Mouse (Mus musculus) intestine, embryonic 14.5 days (tissue): ENCODE data around the gene Tmem121. TPM values are rescaled to one million over a fixed set of nuclear protein-coding genes. Genes with fewer than 3 reads are reported as not detected.
A peak's percentile ranks its signal among the peaks of the same experiment; 100 is the strongest.

Source experiments
- ATAC-seq: fragments of 200-750 bp; cut with Nextera tagmentation; replicated peaks from 2 replicates; pipeline ENCODE4 v1.8.0; 2017; ENCODE audit warnings: low read depth, moderate number of reproducible peaks, moderate TSS enrichment, moderate library complexity; ENCODE audit not compliant: low FRiP score, low TSS enrichment
- DNase-seq: peaks from one replicate; pipeline ENCODE4 v3.0.0-alpha.2; 2018; ENCODE audit warnings: low spot score
- H3K27ac ChIP-seq: fragments of 300-500 bp; sonication (generic); 2 replicates; pipeline ENCODE4 v1.5.1; 2014; ENCODE audit warnings: low read depth, mild to moderate bottlenecking, control low read depth
- H3K27me3 ChIP-seq: fragments of 300-500 bp; sonication (generic); replicated peaks from 2 replicates; pipeline ENCODE4 v1.6.1; 2014; ENCODE audit warnings: low read length, control low read depth; ENCODE audit not compliant: control insufficient read depth, insufficient read depth
- H3K36me3 ChIP-seq: fragments of 300-500 bp; sonication (generic); 2 replicates; pipeline ENCODE4 v1.6.1; 2014; ENCODE audit warnings: low read length, control low read depth; ENCODE audit not compliant: control insufficient read depth, insufficient read depth
- H3K4me1 ChIP-seq: fragments of 300-500 bp; sonication (generic); replicated peaks from 2 replicates; pipeline ENCODE4 v1.6.1; 2014; ENCODE audit warnings: low read length, control low read depth, mixed read lengths; ENCODE audit not compliant: control insufficient read depth, insufficient read depth
- H3K4me2 ChIP-seq: fragments of 300-500 bp; sonication (generic); 2 replicates; pipeline ENCODE4 v1.6.1; 2014; ENCODE audit warnings: low read length
- H3K4me3 ChIP-seq: fragments of 300-500 bp; sonication (generic); 2 replicates; pipeline ENCODE4 v1.5.1; 2014; ENCODE audit warnings: low read depth, low read length, control low read depth, mixed read lengths
- H3K9ac ChIP-seq: fragments of 300-500 bp; sonication (generic); 2 replicates; pipeline ENCODE4 v1.6.1; 2014; ENCODE audit warnings: mild to moderate bottlenecking, low read length
- H3K9me3 ChIP-seq: fragments of 300-500 bp; sonication (generic); 2 replicates; pipeline ENCODE4 v1.6.1; 2016; ENCODE audit warnings: low read length, control low read depth; ENCODE audit not compliant: control insufficient read depth
- WGBS: fragments of 180-500 bp; shearing (Covaris S2); extraction: QIAGEN DNeasy Blood & Tissue Kit; methylation state at CpG from one replicate; pipeline ENCODE4 v1.1.7; 2014; 5-methylcytosine and 5-hydroxymethylcytosine counted together
- polyA plus RNA-seq: library from polyadenylated mRNA; unstranded; fragments of >200 nt; fragmentation: Nextera tagmentation; extraction: Ambion mirVana; gene quantifications from 2 replicates; pipeline ENCODE4 v1.2.1, GENCODE M21; 2014

The Tmem121 gene
- polyA plus RNA-seq, 1 experiment from 2014 or later, result 6.6 TPM

GRCm38 (mm10) chr12:113152272-113152661 lies 33.5 kb upstream of the Tmem121 start:
- H3K4me1 ChIP-seq, result peaks cover 25% of the 10 kb centered on the region
- H3K4me2 ChIP-seq, result peak overlapping the region; percentile 90
- DNase-seq, result no peak
- H3K9me3 ChIP-seq, result no peaks in the 10 kb centered on the region
- H3K36me3 ChIP-seq, result no peaks in the 10 kb centered on the region
- H3K27ac ChIP-seq, result no peak overlapping the region
- no peak for ATAC-seq
- peak overlapping the region; percentile 46 for H3K4me3 ChIP-seq
- 24% methylated on average over 19 of the region's 19 CpGs for WGBS
- H3K27me3 ChIP-seq, result peaks cover 14% of the 10 kb centered on the region
- H3K9ac ChIP-seq, result peak overlapping the region; percentile 42

GRCm38 (mm10) chr12:113152991-113153525 lies 32.7 kb upstream of the Tmem121 start:
- Histone ChIP-seq H3K4me2 (no peak overlapping the region; the same call in 1 of the 2 replicates), H3K36me3 (no peaks in the 10 kb centered on the region; the same call in 1 of the 2 replicates), H3K9me3 (no peaks in the 10 kb centered on the region), H3K27ac (no peak overlapping the region), H3K4me1 (peaks cover 25% of the 10 kb centered on the region), H3K4me3 (0 out of 2 replicates have a peak overlapping the region, but pooled peaks have one; percentile 46), H3K27me3 (peaks cover 14% of the 10 kb centered on the region), H3K9ac (no peak overlapping the region)
- ATAC-seq (no peak), DNase-seq (no peak)
- 80% methylated on average over 6 of the region's 6 CpGs for WGBS

GRCm38 (mm10) chr12:113153971-113154370 lies 31.8 kb upstream of the Tmem121 start:
- no peak for DNase-seq
- ATAC-seq, result no peak
- H3K36me3 ChIP-seq, result no peaks in the 10 kb centered on the region; the same call in 1 of the 2 replicates
- peaks cover 21% of the 10 kb centered on the region for H3K4me1 ChIP-seq
- H3K4me2 ChIP-seq, result no peak overlapping the region
- WGBS, result 95% methylated on average over 7 of the region's 7 CpGs
- no peaks in the 10 kb centered on the region for H3K9me3 ChIP-seq
- H3K9ac ChIP-seq, result no peak overlapping the region
- H3K27me3 ChIP-seq, result peaks cover 14% of the 10 kb centered on the region
- H3K27ac ChIP-seq, result no peak overlapping the region
- no peak overlapping the region for H3K4me3 ChIP-seq

- DNase-seq, result no peak
- Histone ChIP-seq H3K27ac (no peak overlapping the region), H3K27me3 (peaks cover 14% of the 10 kb centered on the region), H3K4me2 (peak overlapping the region; percentile 66), H3K4me1 (peaks cover 21% of the 10 kb centered on the region), H3K4me3 (no peak overlapping the region), H3K9ac (no peak overlapping the region), H3K36me3 (no peaks in the 10 kb centered on the region; the same call in 1 of the 2 replicates), H3K9me3 (no peaks in the 10 kb centered on the region)
- ATAC-seq, result no peak
- 83% methylated on average over 6 of the region's 6 CpGs for WGBS
Measured at GRCm38 (mm10) chr12:113154747-113155075, 31.0 kb upstream of the Tmem121 start.

GRCm38 (mm10) chr12:113155076-113155771 lies 30.5 kb upstream of the Tmem121 start:
- DNase-seq (peak; percentile 82), ATAC-seq (peak; percentile 0; the same call in 1 of the 2 replicates)
- H3K36me3 ChIP-seq, result no peaks in the 10 kb centered on the region; the same call in 1 of the 2 replicates

GRCm38 (mm10) chr12:113155887-113156539 lies 29.7 kb upstream of the Tmem121 start, which contains the start of gene Tedc1:
Gene Tedc1, plus strand, starts transcription at chr12:113156421.
- Histone ChIP-seq H3K36me3 (no peaks in the 10 kb centered on the region; the same call in 1 of the 2 replicates), H3K4me3 (peak within 1 kb of the TSS; percentile 69), H3K9me3 (no peaks in the 10 kb centered on the region), H3K4me2 (peak within 1 kb of the TSS; percentile 89), H3K9ac (peak within 1 kb of the TSS; percentile 51), H3K27ac (peak within 1 kb of the TSS; percentile 68), H3K27me3 (peaks cover 12% of the 10 kb centered on the region), H3K4me1 (peaks cover 21% of the 10 kb centered on the region)
- DNase-seq (peak; percentile 99), ATAC-seq (peak; percentile 98)
- WGBS, result under 1% methylated on average over 46 of the region's 46 CpGs

More at GRCm38 (mm10) chr12:113155076-113155771, 30.5 kb upstream of the Tmem121 start:
- peaks cover 14% of the 10 kb centered on the region for H3K27me3 ChIP-seq
- peak overlapping the region; percentile 66 for H3K4me2 ChIP-seq
- H3K9ac ChIP-seq, result peak overlapping the region; percentile 43
- WGBS, result 5% methylated on average over 32 of the region's 32 CpGs
- no peaks in the 10 kb centered on the region for H3K9me3 ChIP-seq
- H3K4me1 ChIP-seq, result peaks cover 21% of the 10 kb centered on the region
- H3K27ac ChIP-seq, result peak overlapping the region; percentile 68
- H3K4me3 ChIP-seq, result peak overlapping the region; percentile 35

GRCm38 (mm10) chr12:113156540-113156929 lies 29.2 kb upstream of the Tmem121 start:
- peak overlapping the region; percentile 51 for H3K9ac ChIP-seq
- WGBS, result 1% methylated on average over 23 of the region's 23 CpGs
- H3K27me3 ChIP-seq, result 0 out of 2 replicates have a peak, but pooled peaks cover 9% of the 10 kb centered on the region
- peak overlapping the region; percentile 89 for H3K4me2 ChIP-seq
- H3K27ac ChIP-seq, result peak overlapping the region; percentile 64; the same call in 1 of the 2 replicates
- peak; percentile 32; the same call in 1 of the 2 replicates for ATAC-seq
- no peak for DNase-seq
- peaks cover 4% of the 10 kb centered on the region for H3K36me3 ChIP-seq
- no peaks in the 10 kb centered on the region for H3K9me3 ChIP-seq
- H3K4me3 ChIP-seq, result peak overlapping the region; percentile 69
- peaks cover 17% of the 10 kb centered on the region for H3K4me1 ChIP-seq

- DNase-seq, result no peak
- H3K4me3 ChIP-seq, result peak overlapping the region; percentile 69
- H3K27me3 ChIP-seq, result 0 out of 2 replicates have a peak, but pooled peaks cover 4% of the 10 kb centered on the region
- peaks cover 13% of the 10 kb centered on the region for H3K4me1 ChIP-seq
- peak overlapping the region; percentile 89 for H3K4me2 ChIP-seq
- 27% methylated on average over 8 of the region's 8 CpGs for WGBS
- H3K36me3 ChIP-seq, result peaks cover 8% of the 10 kb centered on the region
- no peaks in the 10 kb centered on the region for H3K9me3 ChIP-seq
- no peak for ATAC-seq
- H3K9ac ChIP-seq, result peak overlapping the region; percentile 51
- H3K27ac ChIP-seq, result no peak overlapping the region
Measured at GRCm38 (mm10) chr12:113157002-113157401, 28.7 kb upstream of the Tmem121 start.
